Mouse (Mus musculus) induced T-regulatory cell, adult 2 months (primary cell): Measurements from ENCODE around the gene Ereg.

Experiments used
- DNase-seq: peaks from one replicate; pipeline ENCODE4 v3.0.0-alpha.2; 2012; ENCODE audit warnings: low read depth

Ereg gene

GRCm38 (mm10) chr5:91111019-91111418 lies 36.6 kb downstream of the Ereg start:
- no peak for DNase-seq

- DNase-seq: no peak
Measured at GRCm38 (mm10) chr5:91113967-91114366, 39.5 kb downstream of the Ereg start.

- DNase-seq: no peak
Measured at GRCm38 (mm10) chr5:91114574-91114973, 40.2 kb downstream of the Ereg start.

- DNase-seq: no peak
Measured at GRCm38 (mm10) chr5:91118618-91119017, 44.2 kb downstream of the Ereg start.

GRCm38 (mm10) chr5:91123404-91123803 lies 49.0 kb downstream of the Ereg start:
- DNase-seq: no peak

GRCm38 (mm10) chr5:91124140-91124539 lies 49.7 kb downstream of the Ereg start:
- peak; percentile 43 for DNase-seq

GRCm38 (mm10) chr5:91126623-91127022 lies 52.2 kb downstream of the Ereg start:
- DNase-seq: peak; percentile 44

- DNase-seq: no peak
Measured at GRCm38 (mm10) chr5:91134961-91135360, 60.5 kb downstream of the Ereg start.

- no peak for DNase-seq
Measured at GRCm38 (mm10) chr5:91138970-91139369, 64.5 kb downstream of the Ereg start.

GRCm38 (mm10) chr5:91139446-91139873 lies 65.0 kb downstream of the Ereg start, which contains the start of gene Areg:
Gene Areg (plus strand): TSS chr5:91139599.
- DNase-seq: peak; percentile 83

- DNase-seq: no peak
Measured at GRCm38 (mm10) chr5:91140896-91141448, 66.5 kb downstream of the Ereg start.
